Mouse (Mus musculus) stomach, embryonic 15.5 days (tissue): Measurements from ENCODE around the gene Tmem169. TPM values are rescaled to one million over a fixed set of nuclear protein-coding genes. Genes with fewer than 3 reads are reported as not detected.
"Not testable (repeated sequence)": the region's sequence is repeated elsewhere in the genome, so short reads cannot be mapped to it uniquely, and the experiment has no call there.

Source experiments
- ATAC-seq: fragments of 200-750 bp; cut with Nextera tagmentation; 2 replicates; pipeline ENCODE4 v1.8.0; 2017; ENCODE audit warnings: low read depth, moderate number of reproducible peaks, moderate TSS enrichment; ENCODE audit not compliant: insufficient read depth, low FRiP score
- H3K27ac ChIP-seq: fragments of 300-500 bp; sonication (generic); 2 replicates; pipeline ENCODE4 v1.5.1; 2015; ENCODE audit warnings: mild to moderate bottlenecking, inconsistent platforms
- H3K27me3 ChIP-seq: fragments of 300-500 bp; sonication (generic); replicated peaks from 2 replicates; pipeline ENCODE4 v1.6.1; 2015; ENCODE audit warnings: inconsistent platforms
- H3K36me3 ChIP-seq: fragments of 300-500 bp; sonication (generic); 2 replicates; pipeline ENCODE4 v1.6.1; 2015; ENCODE audit warnings: inconsistent platforms
- H3K4me1 ChIP-seq: fragments of 300-500 bp; sonication (generic); 2 replicates; pipeline ENCODE4 v1.6.1; 2015; ENCODE audit warnings: inconsistent platforms
- H3K4me2 ChIP-seq: fragments of 300-500 bp; sonication (generic); 2 replicates; pipeline ENCODE4 v1.6.1; 2015; ENCODE audit warnings: mild to moderate bottlenecking, inconsistent platforms
- H3K4me3 ChIP-seq: fragments of 300-500 bp; sonication (generic); replicated peaks from 2 replicates; pipeline ENCODE4 v1.5.1; 2015; ENCODE audit warnings: inconsistent platforms
- H3K9ac ChIP-seq: fragments of 300-500 bp; sonication (generic); 2 replicates; pipeline ENCODE4 v1.6.1; 2015; ENCODE audit warnings: inconsistent platforms
- H3K9me3 ChIP-seq: fragments of 300-500 bp; sonication (generic); 2 replicates; pipeline ENCODE4 v1.6.1; 2016; ENCODE audit warnings: inconsistent platforms
- WGBS: fragments of 180-500 bp; shearing (Covaris S2); methylation state at CpG from one replicate; pipeline ENCODE4 v1.1.7; 2015; 5-methylcytosine and 5-hydroxymethylcytosine counted together
- polyA plus RNA-seq: library from polyadenylated mRNA; unstranded; fragments of >200 nt; fragmentation: Nextera tagmentation; extraction: Ambion mirVana; gene quantifications from 2 replicates; pipeline ENCODE4 v1.2.1, GENCODE M21; 2015

Tmem169 gene
- 3.2 and 3.3 TPM in 2 replicates for polyA plus RNA-seq

DNA sequence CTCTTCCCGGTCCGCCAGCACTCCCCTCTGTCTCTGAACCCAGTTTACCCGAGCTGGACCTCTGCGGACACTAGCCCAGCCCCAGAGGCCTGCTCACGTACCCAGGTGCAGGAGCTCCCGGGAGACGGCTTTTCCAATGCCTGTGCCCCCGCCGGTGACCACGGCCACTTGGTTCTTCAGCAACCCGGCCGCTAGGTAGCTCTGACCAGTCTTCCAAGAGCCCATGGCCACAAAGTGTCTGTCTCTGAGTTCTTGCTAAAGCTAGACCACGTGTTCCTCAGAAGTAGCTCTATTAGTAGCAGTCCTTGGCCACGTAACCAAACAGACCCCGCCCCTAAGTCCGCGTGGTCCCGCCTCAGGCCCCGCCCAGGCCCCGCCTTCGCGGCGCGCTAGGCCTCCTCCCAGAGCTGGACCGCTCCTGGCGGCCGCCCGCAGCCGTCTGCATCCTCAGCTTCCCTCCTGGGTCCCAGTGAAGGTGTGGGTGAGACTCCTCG, at the start of gene Tmem169, which contains the start of gene Pecr:
Gene Tmem169, plus strand, starts transcription at position 378 of the 494 bp plus-strand sequence.
Gene Pecr, minus strand, starts transcription at position 323 of the 494 bp plus-strand sequence.
- under 1% methylated on average over 30 of the region's 30 CpGs for WGBS
- peak; percentile 99 for ATAC-seq
- Histone ChIP-seq H3K9ac (peak within 1 kb of the TSS; percentile 69), H3K27ac (peak within 1 kb of the TSS; percentile 77), H3K9me3 (no peaks in the 10 kb centered on the region), H3K4me1 (peaks cover 3% of the 10 kb centered on the region; the same call in 1 of the 2 replicates), H3K36me3 (no peaks in the 10 kb centered on the region), H3K4me3 (peak within 1 kb of the TSS; percentile 67), H3K4me2 (peak within 1 kb of the TSS; percentile 92), H3K27me3 (no peaks in the 10 kb centered on the region)

DNA sequence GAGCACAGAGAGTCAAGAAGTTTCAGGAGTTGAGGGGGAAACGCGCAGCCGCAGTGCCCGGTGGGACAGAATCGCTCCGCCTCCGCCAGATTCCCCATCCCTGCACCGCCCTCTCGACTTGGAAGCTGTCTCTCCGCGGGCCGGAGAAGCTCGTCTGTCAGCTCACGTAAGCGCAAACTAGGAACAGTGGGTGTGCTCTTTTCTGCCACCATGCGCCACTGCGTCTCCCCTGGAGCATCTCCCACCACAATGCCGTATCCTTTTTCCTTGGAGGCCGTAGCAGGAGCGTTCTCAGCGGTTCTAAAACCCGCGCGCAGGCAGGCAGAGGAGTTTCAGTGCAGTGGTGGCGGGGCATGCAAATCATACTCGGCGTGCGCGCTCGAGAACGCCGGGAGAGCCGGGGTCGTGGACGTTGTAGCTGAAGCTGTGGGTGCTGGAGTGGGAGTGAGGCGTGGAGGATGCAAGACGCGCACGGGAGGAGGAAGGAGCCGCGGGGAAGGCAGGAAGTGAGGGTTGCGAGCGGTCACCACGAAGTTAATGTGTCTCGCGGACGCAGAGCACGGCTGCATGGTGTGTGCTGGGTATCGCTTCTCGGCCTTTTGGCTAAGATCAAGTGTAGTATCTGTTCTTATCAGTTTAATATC, 47.7 kb upstream of the Tmem169 start:
- peak overlapping the region; percentile 58 for H3K4me3 ChIP-seq
- H3K27me3 ChIP-seq: peaks cover 11% of the 10 kb centered on the region; the same call in 1 of the 2 replicates
- H3K9ac ChIP-seq: peak overlapping the region; percentile 37; the same call in 1 of the 2 replicates
- H3K36me3 ChIP-seq, H3K4me1 ChIP-seq, H3K9me3 ChIP-seq: not testable (repeated sequence)
- H3K4me2 ChIP-seq: peak overlapping the region; percentile 76
- peak; percentile 89 for ATAC-seq
- under 1% methylated on average over 38 of the region's 50 CpGs for WGBS
- peak overlapping the region; percentile 88 for H3K27ac ChIP-seq

DNA sequence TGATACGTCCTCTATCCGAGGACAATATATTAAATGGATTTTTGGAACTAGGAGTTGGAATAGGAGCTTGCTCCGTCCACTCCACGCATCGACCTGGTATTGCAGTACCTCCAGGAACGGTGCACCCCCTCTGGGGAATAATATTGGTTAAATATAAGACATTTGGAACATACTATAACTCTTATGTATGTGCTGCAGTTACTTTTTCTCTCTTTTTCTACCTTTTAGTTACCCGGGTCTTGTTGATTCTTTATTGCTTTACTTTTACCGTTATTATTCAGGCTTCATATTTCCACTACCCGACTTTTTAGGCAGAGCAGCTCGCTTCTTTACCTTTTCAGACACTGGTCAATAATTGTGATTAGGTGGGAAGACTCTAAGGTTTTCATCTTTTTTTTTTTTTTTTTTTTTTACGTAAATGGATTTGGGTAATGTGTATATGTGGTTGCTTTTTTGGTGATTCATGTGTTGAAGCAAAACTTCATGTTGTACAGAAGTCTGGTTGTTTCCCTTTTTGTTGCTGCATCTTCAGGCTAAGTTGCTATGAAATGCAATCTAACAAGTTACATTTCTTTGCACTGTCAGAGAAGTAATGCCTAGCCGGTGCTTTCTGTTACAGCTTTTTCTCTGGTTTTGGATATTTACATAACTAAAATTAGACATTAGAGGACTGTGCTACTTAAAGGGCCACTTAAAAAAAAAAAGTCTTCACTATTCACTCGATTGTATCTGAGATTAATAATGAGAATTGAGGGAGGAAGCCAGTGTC, 47.0 kb upstream of the Tmem169 start:
- ATAC-seq: peak; percentile 76
- H3K9me3 ChIP-seq: no peaks in the 10 kb centered on the region
- no peak overlapping the region for H3K9ac ChIP-seq
- H3K27ac ChIP-seq: no peak overlapping the region
- no peaks in the 10 kb centered on the region for H3K36me3 ChIP-seq
- peak overlapping the region; percentile 17; the same call in 1 of the 2 replicates for H3K4me2 ChIP-seq
- 2% methylated on average over 13 of the region's 13 CpGs for WGBS
- H3K4me3 ChIP-seq: no peak overlapping the region
- H3K4me1 ChIP-seq: peaks cover 3% of the 10 kb centered on the region; the same call in 1 of the 2 replicates
- H3K27me3 ChIP-seq: peaks cover 11% of the 10 kb centered on the region; the same call in 1 of the 2 replicates

DNA sequence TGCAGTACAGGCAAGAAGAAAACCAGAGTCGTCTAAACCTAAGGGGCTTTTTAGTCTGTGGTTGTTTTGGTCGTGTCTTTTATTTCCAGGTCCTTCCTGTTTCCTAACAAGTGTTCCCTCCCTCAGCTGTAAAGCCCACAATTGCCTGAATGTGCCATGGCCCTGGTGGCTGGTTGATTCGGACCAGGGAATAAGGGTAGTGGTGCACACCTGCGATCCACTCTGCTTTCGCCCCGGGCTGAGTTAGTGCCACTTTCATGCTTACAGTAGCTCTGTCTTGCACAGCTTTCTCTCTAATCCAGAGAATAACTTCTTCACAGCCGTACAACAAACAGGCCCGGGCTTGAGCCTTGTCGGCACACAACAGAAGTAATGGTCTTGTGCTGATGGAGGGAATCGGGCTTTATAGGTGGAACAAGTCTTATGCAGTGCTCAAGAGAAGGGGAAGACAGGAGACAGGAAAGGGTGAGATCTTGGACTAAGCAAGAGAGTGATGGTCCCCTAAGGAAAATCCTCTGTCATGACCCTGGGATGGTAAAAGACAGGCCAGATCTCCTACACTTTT, 46.1 kb upstream of the Tmem169 start:
- peak overlapping the region; percentile 17; the same call in 1 of the 2 replicates for H3K4me2 ChIP-seq
- no peak overlapping the region for H3K9ac ChIP-seq

DNA sequence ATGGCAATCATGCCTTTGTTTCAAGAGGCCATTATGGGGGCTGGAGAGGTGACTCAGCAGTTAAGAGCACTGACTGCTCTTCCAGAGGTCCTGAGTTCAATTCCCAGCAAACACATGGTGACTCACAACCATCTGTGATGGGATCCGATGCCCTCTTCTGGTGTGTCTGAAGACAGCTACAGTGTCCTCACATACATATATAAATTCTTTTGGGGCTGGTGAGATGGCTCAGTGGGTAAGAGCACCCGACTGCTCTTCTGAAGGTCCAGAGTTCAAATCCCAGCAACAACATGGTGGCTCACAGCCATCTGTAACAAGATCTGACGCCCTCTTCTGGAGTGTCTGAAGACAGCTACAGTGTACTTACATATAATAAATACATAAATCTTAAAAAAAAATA, 45.1 kb upstream of the Tmem169 start:
- H3K9ac ChIP-seq, H3K4me3 ChIP-seq, H3K36me3 ChIP-seq, H3K4me2 ChIP-seq, H3K4me1 ChIP-seq, H3K27ac ChIP-seq, H3K9me3 ChIP-seq, ATAC-seq: not testable (repeated sequence)
- H3K27me3 ChIP-seq: peaks cover 11% of the 10 kb centered on the region; the same call in 1 of the 2 replicates
- 82% methylated on average over 3 of the region's 3 CpGs for WGBS

More for the DNA sequence above, 46.1 kb upstream of the Tmem169 start:
- WGBS: 56% methylated on average over 10 of the region's 10 CpGs
- Histone ChIP-seq H3K27me3 (peaks cover 11% of the 10 kb centered on the region; the same call in 1 of the 2 replicates), H3K27ac (no peak overlapping the region), H3K36me3 (no peaks in the 10 kb centered on the region), H3K4me3 (no peak overlapping the region), H3K9me3 (no peaks in the 10 kb centered on the region), H3K4me1 (peaks cover 3% of the 10 kb centered on the region; the same call in 1 of the 2 replicates)
- no peak for ATAC-seq

DNA sequence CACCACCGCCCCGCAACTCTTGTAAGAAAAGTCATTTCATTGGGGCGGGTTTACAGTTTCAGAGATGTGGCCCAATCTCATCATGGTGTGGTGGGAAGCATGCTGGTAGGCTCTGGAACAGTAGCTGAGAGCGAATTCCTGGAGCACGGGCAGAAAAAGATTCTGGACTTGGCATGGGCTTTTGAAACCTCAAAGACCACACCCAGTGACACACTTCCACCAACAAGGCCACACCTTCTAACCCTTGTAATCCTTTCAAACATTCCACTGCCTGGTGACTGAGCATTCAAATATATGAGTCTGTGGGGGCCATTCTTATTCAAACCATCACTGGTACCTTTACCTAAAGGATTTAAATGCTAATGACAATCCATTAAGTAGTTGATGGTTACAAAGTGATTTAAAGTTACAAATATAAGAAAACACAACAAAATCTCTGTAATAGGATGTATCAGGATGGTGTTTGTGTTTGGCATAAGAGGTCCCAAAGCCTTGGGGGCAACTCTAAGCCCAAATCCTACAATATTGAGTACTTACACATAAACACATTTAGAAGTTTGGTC, 41.5 kb upstream of the Tmem169 start:
- Histone ChIP-seq H3K4me2 (no peak overlapping the region), H3K36me3 (no peaks in the 10 kb centered on the region), H3K4me3 (no peak overlapping the region), H3K27me3 (no peaks in the 10 kb centered on the region), H3K9me3 (no peaks in the 10 kb centered on the region), H3K4me1 (peaks cover 3% of the 10 kb centered on the region; the same call in 1 of the 2 replicates), H3K9ac (no peak overlapping the region), H3K27ac (no peak overlapping the region)
- no peak for ATAC-seq
- WGBS: 85% methylated on average over 5 of the region's 5 CpGs

DNA sequence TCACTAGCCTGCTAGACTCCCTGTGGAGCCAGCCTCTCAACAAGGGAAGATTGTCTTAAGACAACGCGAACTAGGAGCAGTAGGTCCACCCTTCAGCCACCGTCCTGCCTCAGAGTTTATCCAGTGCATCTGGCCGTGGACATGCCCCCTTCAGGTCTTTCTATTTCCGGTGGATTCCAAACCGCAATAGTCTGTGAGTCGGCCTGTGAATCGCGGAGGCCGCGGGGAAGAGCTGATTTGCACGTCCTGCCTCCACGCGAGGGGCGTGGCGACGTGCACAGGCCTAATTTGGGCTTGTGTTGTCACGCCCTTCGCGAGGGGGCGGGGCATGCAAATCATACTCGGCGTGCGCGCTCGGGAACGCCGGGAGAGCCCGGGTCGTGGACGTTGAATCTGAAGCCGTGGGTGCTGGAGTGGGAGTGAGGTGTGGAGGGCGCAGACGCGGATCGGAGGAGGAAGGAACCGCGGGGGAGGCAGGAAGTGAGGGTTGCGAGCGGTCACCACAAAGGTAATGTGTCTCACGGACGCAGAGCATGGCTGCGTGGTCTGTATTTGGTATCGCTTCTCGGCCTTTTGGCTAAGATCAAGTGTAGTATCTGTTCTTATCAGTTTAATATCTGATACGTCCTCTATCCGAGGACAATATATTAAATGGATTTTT, 40.4 kb upstream of the Tmem169 start:
- H3K9me3 ChIP-seq: no peaks in the 10 kb centered on the region
- H3K27ac ChIP-seq: peak overlapping the region; percentile 99
- H3K4me1 ChIP-seq: no peaks in the 10 kb centered on the region
- under 1% methylated on average over 47 of the region's 47 CpGs for WGBS
- peak overlapping the region; percentile 48 for H3K4me3 ChIP-seq
- ATAC-seq: peak; percentile 94
- no peaks in the 10 kb centered on the region for H3K36me3 ChIP-seq
- no peaks in the 10 kb centered on the region for H3K27me3 ChIP-seq
- peak overlapping the region; percentile 69 for H3K4me2 ChIP-seq
- peak overlapping the region; percentile 73 for H3K9ac ChIP-seq

DNA sequence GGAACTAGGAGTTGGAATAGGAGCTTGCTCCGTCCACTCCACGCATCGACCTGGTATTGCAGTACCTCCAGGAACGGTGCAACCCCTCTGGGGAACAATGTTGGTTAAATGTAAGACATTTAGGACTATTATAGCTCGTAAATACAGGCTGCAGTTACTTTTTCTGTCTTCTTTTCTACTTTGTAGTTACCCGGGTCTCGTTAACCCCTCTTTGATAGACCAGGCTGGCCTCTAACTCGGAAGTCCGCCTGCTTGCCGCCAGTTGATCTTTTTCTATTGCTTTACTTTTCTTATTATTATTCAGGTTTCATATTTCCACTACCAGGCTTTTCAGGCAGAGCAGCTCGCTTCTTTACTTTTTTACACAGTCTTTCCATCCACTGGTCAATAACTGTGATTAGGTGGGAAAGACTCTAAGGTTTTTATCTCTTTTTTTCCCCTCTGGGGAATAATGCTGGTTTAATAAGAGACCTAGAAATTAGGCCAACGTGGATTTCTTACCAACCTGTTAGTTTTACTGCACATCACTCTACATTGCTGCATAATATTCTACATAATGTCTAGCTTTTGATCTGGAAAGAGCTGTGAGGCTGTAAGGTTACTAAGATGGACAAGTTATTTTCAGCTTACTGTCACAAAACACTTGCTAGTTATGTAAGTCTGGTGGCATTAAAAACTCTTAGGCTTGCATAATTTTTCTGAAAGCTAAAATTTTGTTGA, 39.7 kb upstream of the Tmem169 start:
- H3K9ac ChIP-seq: no peak overlapping the region
- H3K9me3 ChIP-seq: no peaks in the 10 kb centered on the region
- H3K36me3 ChIP-seq: no peaks in the 10 kb centered on the region
- H3K27ac ChIP-seq: peak overlapping the region; percentile 99
- ATAC-seq: peak; percentile 90
- WGBS: under 1% methylated on average over 12 of the region's 12 CpGs
- no peaks in the 10 kb centered on the region for H3K27me3 ChIP-seq
- H3K4me2 ChIP-seq: peak overlapping the region; percentile 69
- no peaks in the 10 kb centered on the region for H3K4me1 ChIP-seq
- peak overlapping the region; percentile 48 for H3K4me3 ChIP-seq

DNA sequence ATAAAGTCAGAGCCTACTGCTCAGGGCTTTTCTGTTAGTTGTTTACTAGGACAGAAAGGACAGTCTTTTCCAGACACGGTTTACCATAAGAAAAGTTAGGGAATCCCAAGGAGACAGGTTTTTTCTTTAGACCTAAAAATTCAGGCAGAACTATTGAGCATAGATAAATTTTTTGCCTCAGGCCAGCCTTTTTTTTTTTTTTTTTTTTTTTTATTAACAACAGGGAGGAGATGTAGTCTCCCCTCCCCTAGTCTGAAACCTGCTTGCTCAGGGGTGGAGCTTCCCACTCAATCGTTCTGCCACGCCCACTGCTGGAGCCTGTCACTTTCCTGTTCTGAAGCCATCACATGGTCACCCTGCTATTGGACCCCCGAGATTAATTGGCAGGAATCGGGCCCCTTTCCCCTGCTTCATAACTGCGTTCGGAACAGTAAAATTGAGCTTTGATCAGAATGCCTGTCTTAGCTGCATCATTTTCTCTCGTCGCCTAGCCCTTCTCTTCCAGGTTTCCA, 35.9 kb upstream of the Tmem169 start:
- H3K9ac ChIP-seq, ATAC-seq, H3K4me3 ChIP-seq, H3K27ac ChIP-seq, H3K36me3 ChIP-seq, H3K27me3 ChIP-seq, H3K4me2 ChIP-seq, H3K4me1 ChIP-seq, H3K9me3 ChIP-seq: not testable (repeated sequence)
- WGBS: 45% methylated on average over 9 of the region's 9 CpGs

DNA sequence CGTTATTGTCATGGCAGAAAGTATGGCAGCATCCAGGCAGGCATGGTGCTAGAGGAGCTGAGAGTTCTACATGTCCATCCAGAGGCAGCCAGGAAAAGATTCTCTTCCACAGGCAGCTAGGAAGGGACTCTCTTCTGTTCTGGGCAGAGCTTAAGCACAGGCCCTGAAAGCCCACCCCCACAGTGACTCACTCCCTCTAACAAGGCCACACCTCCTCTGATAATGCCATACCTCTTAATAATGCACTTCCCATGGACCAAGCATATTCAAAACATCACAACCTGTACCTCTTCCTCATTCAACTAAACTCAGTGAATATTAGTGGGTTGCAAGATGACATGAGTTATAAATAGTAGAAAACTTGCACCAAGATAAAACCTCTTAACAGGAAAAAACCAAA, 32.4 kb upstream of the Tmem169 start:
- no peaks in the 10 kb centered on the region for H3K27me3 ChIP-seq
- no peak for ATAC-seq
- H3K4me1 ChIP-seq: peaks cover 15% of the 10 kb centered on the region
- no peak overlapping the region for H3K27ac ChIP-seq
- no peak overlapping the region for H3K4me3 ChIP-seq
- 74% methylated on average over 1 of the region's 1 CpGs for WGBS
- no peak overlapping the region for H3K4me2 ChIP-seq
- no peaks in the 10 kb centered on the region for H3K9me3 ChIP-seq
- no peak overlapping the region for H3K9ac ChIP-seq
- H3K36me3 ChIP-seq: no peaks in the 10 kb centered on the region
